Mouse (Mus musculus): ENCODE data around the gene Atf7. TPM values are rescaled to one million over a fixed set of nuclear protein-coding genes. Genes with fewer than 3 reads are reported as not detected.
"Not testable (repeated sequence)": the region's sequence is repeated elsewhere in the genome, so short reads cannot be mapped to it uniquely, and the experiment has no call there.

Gene Atf7
- polyA plus RNA-seq, 1 experiment from 2014 or later, result 27.0 TPM

GRCm38 (mm10) chr15:102612966-102613365 is 12.3 kb downstream of the Atf7 start:
- Histone ChIP-seq H3K27me3 (ENCODE audit: low read depth, poor library complexity, severe bottlenecking) (no peaks in the 10 kb centered on the region), H3K4me3 (no peak overlapping the region), H3K9me3 (replicated peaks) (no peaks in the 10 kb centered on the region), H3K4me1 (no peaks in the 10 kb centered on the region), H3K36me3 (no peaks in the 10 kb centered on the region), H3K27ac (no peak overlapping the region)
- DNase-seq (ENCODE audit: low spot score), result no peak

DNA sequence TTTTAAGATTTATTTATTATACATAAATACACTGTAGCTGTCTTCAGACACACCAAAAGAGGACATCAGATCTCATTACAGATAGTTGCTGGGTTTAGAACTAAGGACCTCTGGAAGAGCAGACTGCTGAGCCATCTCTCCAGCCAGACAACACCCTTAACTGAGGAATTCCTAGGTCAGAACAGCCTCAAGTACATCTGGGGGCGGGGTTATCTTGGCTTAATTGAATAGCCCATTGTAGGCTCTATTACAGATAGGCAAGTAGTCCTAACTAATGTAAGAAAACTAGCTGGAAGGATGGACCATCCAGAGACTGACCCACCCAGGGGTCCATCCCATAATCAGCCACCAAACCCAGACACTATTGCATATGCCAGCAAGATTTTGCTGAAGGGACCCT is 16.7 kb downstream of the Atf7 start:
- WGBS, result 70% methylated on average over 1 of the region's 1 CpGs
- H3K27me3 ChIP-seq (ENCODE audit: low read depth, poor library complexity, severe bottlenecking); H3K4me3 ChIP-seq; H3K9me3 ChIP-seq (replicated peaks); H3K27ac ChIP-seq; H3K36me3 ChIP-seq; DNase-seq (ENCODE audit: low spot score); H3K4me1 ChIP-seq: not testable (repeated sequence)

- Histone ChIP-seq H3K4me1 (peaks cover 30% of the 10 kb centered on the region), H3K27me3 (ENCODE audit: low read depth, poor library complexity, severe bottlenecking) (no peaks in the 10 kb centered on the region), H3K27ac (peak overlapping the region; percentile 36; the same call in 1 of the 2 replicates), H3K9me3 (replicated peaks) (no peaks in the 10 kb centered on the region), H3K4me3 (no peak overlapping the region), H3K36me3 (peaks cover 9% of the 10 kb centered on the region)
- DNase-seq (ENCODE audit: low spot score), result no peak
- WGBS, result 47% methylated on average over 8 of the region's 8 CpGs
These were observed 31.1 kb downstream of the Atf7 start for GRCm38 (mm10) chr15:102593996-102594656.

DNA sequence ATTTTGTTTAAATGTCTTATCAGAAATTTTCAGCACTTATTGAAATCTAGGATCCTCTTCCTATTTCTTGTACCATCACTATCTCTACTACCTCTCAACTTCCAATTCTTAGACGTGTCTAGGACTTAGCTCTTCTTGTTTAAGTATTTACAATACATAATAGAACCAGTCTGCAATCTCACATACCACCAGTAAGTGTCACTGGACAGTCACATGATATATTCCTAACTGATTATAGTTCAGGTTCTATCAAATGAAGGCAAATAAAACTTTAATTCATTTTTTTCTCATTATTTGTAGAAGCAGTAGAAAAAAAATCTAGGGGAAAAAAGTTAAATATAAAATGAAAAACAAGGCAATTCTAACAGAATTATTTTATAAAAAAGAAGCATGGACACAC is 32.6 kb downstream of the Atf7 start:
- WGBS, result 67% methylated on average over 1 of the region's 1 CpGs
- H3K36me3 ChIP-seq, result peaks cover 11% of the 10 kb centered on the region
- H3K9me3 ChIP-seq (replicated peaks), result no peaks in the 10 kb centered on the region
- H3K27ac ChIP-seq, result no peak overlapping the region
- DNase-seq (ENCODE audit: low spot score), result no peak
- no peaks in the 10 kb centered on the region for H3K27me3 ChIP-seq (ENCODE audit: low read depth, poor library complexity, severe bottlenecking)
- no peak overlapping the region for H3K4me3 ChIP-seq
- H3K4me1 ChIP-seq, result peaks cover 30% of the 10 kb centered on the region

DNA sequence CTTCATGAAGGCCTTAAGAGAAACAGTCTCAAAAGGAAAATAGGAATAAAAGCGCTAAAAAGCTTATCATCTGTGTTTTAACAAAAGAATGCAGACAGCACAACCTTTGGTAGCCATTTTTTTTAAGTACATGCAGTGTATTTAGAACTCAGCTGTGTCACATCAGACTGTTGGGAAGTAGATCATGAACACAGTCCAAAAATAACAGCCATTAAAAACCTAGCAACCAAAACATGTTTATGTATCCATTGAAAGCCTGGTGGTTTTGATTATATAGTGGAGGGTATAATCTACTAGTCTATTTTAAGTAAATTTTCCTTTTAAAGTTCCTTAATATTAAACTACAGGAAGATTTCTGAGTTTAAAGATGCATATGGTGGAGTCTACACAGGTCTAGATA is 34.7 kb downstream of the Atf7 start:
- H3K27me3 ChIP-seq (ENCODE audit: low read depth, poor library complexity, severe bottlenecking), result no peaks in the 10 kb centered on the region
- WGBS, result 93% methylated on average over 1 of the region's 1 CpGs
- H3K36me3 ChIP-seq, result peaks cover 11% of the 10 kb centered on the region
- no peak overlapping the region for H3K4me3 ChIP-seq
- peaks cover 26% of the 10 kb centered on the region for H3K4me1 ChIP-seq
- H3K9me3 ChIP-seq (replicated peaks), result no peaks in the 10 kb centered on the region
- H3K27ac ChIP-seq, result no peak overlapping the region
- no peak for DNase-seq (ENCODE audit: low spot score)

DNA sequence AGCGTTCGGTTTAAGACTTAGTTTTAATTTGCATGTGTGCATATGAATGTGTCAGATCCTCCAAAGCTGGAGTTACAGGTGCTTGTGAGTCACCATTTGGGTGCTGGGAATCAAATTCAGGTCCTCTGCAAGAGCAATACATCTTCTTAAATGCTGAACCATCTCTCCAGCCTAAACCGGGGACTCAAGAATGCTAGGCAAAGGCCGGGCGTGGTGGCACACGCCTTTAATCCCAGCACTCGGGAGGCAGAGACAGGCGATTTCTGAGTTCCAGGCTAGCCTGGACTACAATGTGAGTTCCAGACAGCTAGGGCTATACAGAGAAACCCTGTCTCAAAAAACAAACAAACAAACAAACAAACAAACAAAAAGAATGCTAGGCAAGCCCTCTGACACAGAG is 35.4 kb downstream of the Atf7 start:
- Histone ChIP-seq H3K27ac (no peak overlapping the region), H3K4me3 (no peak overlapping the region), H3K4me1 (peaks cover 20% of the 10 kb centered on the region), H3K27me3 (ENCODE audit: low read depth, poor library complexity, severe bottlenecking) (no peaks in the 10 kb centered on the region), H3K9me3 (replicated peaks) (no peaks in the 10 kb centered on the region), H3K36me3 (peaks cover 11% of the 10 kb centered on the region)
- no peak for DNase-seq (ENCODE audit: low spot score)
- 93% methylated on average over 8 of the region's 8 CpGs for WGBS

GRCm38 (mm10) chr15:102585501-102585900 is 39.8 kb downstream of the Atf7 start:
- Histone ChIP-seq H3K9me3 (replicated peaks) (no peaks in the 10 kb centered on the region), H3K4me3 (no peak overlapping the region), H3K27me3 (ENCODE audit: low read depth, poor library complexity, severe bottlenecking) (no peaks in the 10 kb centered on the region), H3K4me1 (no peaks in the 10 kb centered on the region), H3K27ac (no peak overlapping the region), H3K36me3 (peaks cover 11% of the 10 kb centered on the region)
- 94% methylated on average over 5 of the region's 5 CpGs for WGBS
- no peak for DNase-seq (ENCODE audit: low spot score)

GRCm38 (mm10) chr15:102583708-102584383 is 41.4 kb downstream of the Atf7 start:
- no peak overlapping the region for H3K4me3 ChIP-seq
- H3K27me3 ChIP-seq (ENCODE audit: low read depth, poor library complexity, severe bottlenecking), result no peaks in the 10 kb centered on the region
- no peaks in the 10 kb centered on the region for H3K4me1 ChIP-seq
- no peak for DNase-seq (ENCODE audit: low spot score)
- 0 out of 2 replicates have a peak, but pooled peaks cover 2% of the 10 kb centered on the region for H3K36me3 ChIP-seq
- 73% methylated on average over 8 of the region's 8 CpGs for WGBS
- H3K27ac ChIP-seq, result no peak overlapping the region
- no peaks in the 10 kb centered on the region for H3K9me3 ChIP-seq (replicated peaks)

- no peaks in the 10 kb centered on the region for H3K36me3 ChIP-seq
- DNase-seq (ENCODE audit: low spot score), result no peak
- H3K27ac ChIP-seq, result no peak overlapping the region
- H3K4me1 ChIP-seq, result no peaks in the 10 kb centered on the region
- H3K27me3 ChIP-seq (ENCODE audit: low read depth, poor library complexity, severe bottlenecking), result no peaks in the 10 kb centered on the region
- H3K9me3 ChIP-seq (replicated peaks), result no peaks in the 10 kb centered on the region
- H3K4me3 ChIP-seq, result no peak overlapping the region
- 76% methylated on average over 1 of the region's 1 CpGs for WGBS
These were observed 44.1 kb downstream of the Atf7 start for GRCm38 (mm10) chr15:102581205-102581604.

- H3K9me3 ChIP-seq (replicated peaks), result no peaks in the 10 kb centered on the region
- no peak for DNase-seq (ENCODE audit: low spot score)
- WGBS, result 92% methylated on average over 2 of the region's 2 CpGs
These were observed 46.9 kb downstream of the Atf7 start for GRCm38 (mm10) chr15:102578351-102578750.

DNA sequence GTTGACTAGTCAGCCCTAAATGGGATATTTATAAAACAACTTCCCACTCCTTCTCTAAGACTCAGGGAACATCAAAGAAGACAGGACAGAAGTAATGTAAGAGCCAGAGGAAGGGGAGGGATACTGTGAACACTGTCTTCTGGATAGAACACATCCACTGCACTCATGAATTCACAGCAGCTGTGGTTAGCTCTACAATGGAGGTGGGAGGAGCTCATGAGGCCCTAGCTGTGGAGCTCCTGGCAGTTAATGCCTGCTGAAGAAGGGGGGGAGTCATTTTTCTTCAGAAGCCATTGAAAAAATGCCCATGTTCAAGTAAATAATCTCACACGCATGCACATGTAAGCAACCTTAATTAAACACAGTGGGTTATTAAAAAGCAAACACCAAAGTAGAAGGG is 48.3 kb downstream of the Atf7 start:
- no peaks in the 10 kb centered on the region for H3K9me3 ChIP-seq (replicated peaks)
- H3K4me3 ChIP-seq, result no peak overlapping the region
- no peaks in the 10 kb centered on the region for H3K36me3 ChIP-seq
- 92% methylated on average over 1 of the region's 1 CpGs for WGBS
- no peak for DNase-seq (ENCODE audit: low spot score)
- no peaks in the 10 kb centered on the region for H3K4me1 ChIP-seq
- H3K27ac ChIP-seq, result no peak overlapping the region
- H3K27me3 ChIP-seq (ENCODE audit: low read depth, poor library complexity, severe bottlenecking), result no peaks in the 10 kb centered on the region

More at GRCm38 (mm10) chr15:102578351-102578750, 46.9 kb downstream of the Atf7 start:
- no peak overlapping the region for H3K4me3 ChIP-seq
- H3K36me3 ChIP-seq, result no peaks in the 10 kb centered on the region
- H3K27ac ChIP-seq, result no peak overlapping the region
- H3K4me1 ChIP-seq, result no peaks in the 10 kb centered on the region
- H3K27me3 ChIP-seq (ENCODE audit: low read depth, poor library complexity, severe bottlenecking), result no peaks in the 10 kb centered on the region

- no peak overlapping the region for H3K27ac ChIP-seq
- H3K9me3 ChIP-seq (replicated peaks), result no peaks in the 10 kb centered on the region
- peaks cover 5% of the 10 kb centered on the region; the same call in 1 of the 2 replicates for H3K36me3 ChIP-seq
- H3K4me3 ChIP-seq, result no peak overlapping the region
- no peaks in the 10 kb centered on the region for H3K27me3 ChIP-seq (ENCODE audit: low read depth, poor library complexity, severe bottlenecking)
- no peak for DNase-seq (ENCODE audit: low spot score)
- WGBS, result 83% methylated on average over 3 of the region's 3 CpGs
- H3K4me1 ChIP-seq, result no peaks in the 10 kb centered on the region
These were observed 53.2 kb downstream of the Atf7 start for GRCm38 (mm10) chr15:102572081-102572480.

- Histone ChIP-seq H3K27ac (no peak overlapping the region), H3K27me3 (ENCODE audit: low read depth, poor library complexity, severe bottlenecking) (no peaks in the 10 kb centered on the region), H3K36me3 (peaks cover 8% of the 10 kb centered on the region; the same call in 1 of the 2 replicates), H3K4me1 (no peaks in the 10 kb centered on the region; the same call in 1 of the 2 replicates), H3K4me3 (no peak overlapping the region), H3K9me3 (replicated peaks) (no peaks in the 10 kb centered on the region)
- WGBS, result 95% methylated on average over 2 of the region's 2 CpGs
- DNase-seq (ENCODE audit: low spot score), result no peak
These were observed 57.4 kb downstream of the Atf7 start for GRCm38 (mm10) chr15:102567849-102568248.
